In the genomic region with DNA sequence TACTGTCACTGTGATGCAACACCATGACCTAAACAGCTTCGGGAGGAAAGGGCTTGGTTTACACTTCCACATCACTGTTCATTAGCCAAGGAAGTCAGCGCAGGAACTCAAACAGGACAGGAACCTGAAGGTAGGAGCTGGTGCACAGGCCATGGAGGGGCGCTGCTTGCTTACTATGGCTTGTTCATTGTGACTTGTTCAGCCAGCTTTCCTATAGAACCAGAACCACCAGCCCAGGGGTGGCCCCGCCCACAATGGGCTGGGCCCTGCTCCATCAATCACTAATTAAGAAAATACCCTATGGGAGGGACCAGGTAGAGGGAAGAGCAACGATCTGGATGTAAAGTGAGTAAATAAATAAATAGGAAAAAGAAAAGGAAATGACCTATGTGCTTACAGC, we compare ENCODE assay signal across 12 mouse cellular contexts. TPM values are rescaled to one million over a fixed set of nuclear protein-coding genes. Genes with fewer than 3 reads are reported as not detected.
A peak's percentile ranks its signal among the peaks of the same experiment; 100 is the strongest.
DNase-seq lines count a peak whose midpoint lies in the region; ATAC-seq lines count a peak whose summit lies in the region.
"Had no signal": no experiment of that assay in that cellular context is flagged by ENCODE, and none has a peak within 500 bp of the region (broad histone marks: within the 10 kb centered on the region; RNA-seq: fewer than 3 reads in every experiment).

No protein-coding gene starts in this region.

- 16% methylated on average over 5 of the region's 5 CpGs for WGBS in heart, embryonic 13.5 days
- WGBS in heart, embryonic 10.5 days = 13% methylated on average over 5 of the region's 5 CpGs
- 18% methylated on average over 5 of the region's 5 CpGs for WGBS in limb, embryonic 12.5 days

- H3K27ac ChIP-seq in heart, embryonic 13.5 days (replicated peaks) = no peak overlapping the region
- H3K27ac ChIP-seq in heart, embryonic 10.5 days = no peak overlapping the region
- no peak overlapping the region for H3K27ac ChIP-seq in limb, embryonic 12.5 days

- H3K36me3 ChIP-seq in heart, embryonic 13.5 days = no peaks in the 10 kb centered on the region
- H3K36me3 ChIP-seq in heart, embryonic 10.5 days = no peaks in the 10 kb centered on the region
- H3K36me3 ChIP-seq in limb, embryonic 12.5 days = no peaks in the 10 kb centered on the region

- no peak overlapping the region for H3K9ac ChIP-seq in heart, embryonic 13.5 days
- H3K9ac ChIP-seq in limb, embryonic 12.5 days (replicated peaks) = no peak overlapping the region

- no peaks in the 10 kb centered on the region for H3K9me3 ChIP-seq in heart, embryonic 13.5 days
- no peaks in the 10 kb centered on the region for H3K9me3 ChIP-seq in heart, embryonic 10.5 days
- H3K9me3 ChIP-seq in limb, embryonic 12.5 days = no peaks in the 10 kb centered on the region

- H3K4me3 ChIP-seq in heart, embryonic 13.5 days = no peak overlapping the region
- no peak overlapping the region for H3K4me3 ChIP-seq in heart, embryonic 10.5 days
- H3K4me3 ChIP-seq in limb, embryonic 12.5 days (replicated peaks) = no peak overlapping the region

- no peak for ATAC-seq in heart, embryonic 13.5 days (ENCODE audit: extremely low read depth, insufficient number of reproducible peaks, low FRiP score, low TSS enrichment)
- ATAC-seq in limb, embryonic 12.5 days (ENCODE audit: insufficient number of reproducible peaks, insufficient read depth, low FRiP score, low TSS enrichment, low read depth) = no peak
- ATAC-seq: activated CD4-positive, CD25-positive, alpha-beta regulatory T cell, adult 4 months; midbrain, embryonic 16.5 days had no signal

- intact Hi-C loops in left cerebral cortex, postnatal 25 days (cut with DNase I) = no loop called here

- DNase-seq in heart, embryonic 10.5 days (ENCODE audit: low spot score) = no peak
- DNase-seq in ES-CJ7 (ENCODE audit: low read depth, low spot score) = peak; percentile 86
- peak; percentile 38 for DNase-seq in c-Kit-positive CD71-positive TER-119-positive erythroid progenitor cells, embryonic 14.5 days (ENCODE audit: low spot score)
- DNase-seq in frontal cortex, postnatal 10 days (ENCODE audit: low spot score in 2 of 2) = no peak
- DNase-seq in right cerebral cortex, postnatal 4 days = no peak
- DNase-seq in left cerebral cortex, postnatal 25 days (ENCODE audit: low spot score in 2 of 2) = no peak
- DNase-seq: right cerebral cortex, adult 18-20 months; thymus, postnatal 25 days had no signal

- peaks cover 7% of the 10 kb centered on the region for H3K27me3 ChIP-seq in heart, embryonic 13.5 days (replicated peaks)
- H3K27me3 ChIP-seq in heart, embryonic 10.5 days (ENCODE audit: insufficient read depth, poor library complexity, severe bottlenecking) = no peaks in the 10 kb centered on the region
- peaks cover 26% of the 10 kb centered on the region for H3K27me3 ChIP-seq in limb, embryonic 12.5 days

- H3K4me2 ChIP-seq in heart, embryonic 13.5 days = peak overlapping the region; percentile 34
- peak overlapping the region; percentile 23; the same call in 1 of the 2 replicates for H3K4me2 ChIP-seq in limb, embryonic 12.5 days

- H3K4me1 ChIP-seq in heart, embryonic 13.5 days = peaks cover 21% of the 10 kb centered on the region
- peaks cover 8% of the 10 kb centered on the region for H3K4me1 ChIP-seq in heart, embryonic 10.5 days
- H3K4me1 ChIP-seq in limb, embryonic 12.5 days (replicated peaks) = peaks cover 13% of the 10 kb centered on the region

RNA-seq across cellular contexts. Expression of a gene that starts 2.4 kb away (rescaled TPM):
- 18.3 and 21.6 TPM in 2 replicates for polyA plus RNA-seq in heart, embryonic 13.5 days (2015; fragmentation: Nextera tagmentation; extraction: Ambion mirVana)
- 22.6 and 22.7 TPM in 2 replicates for polyA plus RNA-seq in heart, embryonic 10.5 days (2016; fragmentation: Nextera tagmentation; extraction: Ambion mirVana)
- 29.5 and 32.4 TPM in 2 replicates for polyA plus RNA-seq in limb, embryonic 12.5 days (2016; fragmentation: Nextera tagmentation; extraction: Ambion mirVana)
- total RNA-seq in left cerebral cortex, postnatal 25 days (2021) = 10 to 100 TPM; 39.3 to 43.0 TPM

RNA-seq across cellular contexts. Expression of a gene that starts 3.9 kb away (rescaled TPM):
- 1.9 and 2.3 TPM in 2 replicates for polyA plus RNA-seq in heart, embryonic 13.5 days (2015; fragmentation: Nextera tagmentation; extraction: Ambion mirVana)
- polyA plus RNA-seq in heart, embryonic 10.5 days (2016; fragmentation: Nextera tagmentation; extraction: Ambion mirVana) = 3.3 and 3.4 TPM in 2 replicates
- 1.1 and 1.9 TPM in 2 replicates for polyA plus RNA-seq in limb, embryonic 12.5 days (2016; fragmentation: Nextera tagmentation; extraction: Ambion mirVana)
- total RNA-seq in left cerebral cortex, postnatal 25 days (2021) = 10 to 100 TPM; 24.7 to 27.3 TPM

RNA-seq across cellular contexts. Expression of a gene that starts 35.2 kb away (rescaled TPM):
- polyA plus RNA-seq in heart, embryonic 13.5 days (2015; fragmentation: Nextera tagmentation; extraction: Ambion mirVana) = 37.3 and 38.3 TPM in 2 replicates
- 33.3 and 35.3 TPM in 2 replicates for polyA plus RNA-seq in heart, embryonic 10.5 days (2016; fragmentation: Nextera tagmentation; extraction: Ambion mirVana)
- 40.3 and 40.9 TPM in 2 replicates for polyA plus RNA-seq in limb, embryonic 12.5 days (2016; fragmentation: Nextera tagmentation; extraction: Ambion mirVana)
- 10 to 100 TPM; 54.9 to 56.9 TPM for total RNA-seq in left cerebral cortex, postnatal 25 days (2021)

Comparison
In these comparisons a context has a peak if more than half of its experiments do, and no peak if none do; other contexts are left out.
1. DNase-seq: peak in ES-CJ7 (single experiment) and c-Kit-positive CD71-positive TER-119-positive erythroid progenitor cells, embryonic 14.5 days (single experiment); none in heart, embryonic 10.5 days (single experiment), frontal cortex, postnatal 10 days (0 of 2), right cerebral cortex, postnatal 4 days (single experiment) and left cerebral cortex, postnatal 25 days (0 of 2).